In genomic region chr9:43339614-43340020, GRCm38 (mm10) we compare ENCODE assay signal across 9 mouse cellular contexts. TPM values are rescaled to one million over a fixed set of nuclear protein-coding genes. Genes with fewer than 3 reads are reported as not detected.
DNase-seq lines count a peak whose midpoint lies in the region; ATAC-seq and TF ChIP-seq lines count a peak whose summit lies in the region.
"Had no signal": no experiment of that assay in that cellular context is flagged by ENCODE, and none has a peak within 500 bp of the region (broad histone marks: within the 10 kb centered on the region; RNA-seq: fewer than 3 reads in every experiment).

No protein-coding gene starts in this region.

- H3K27me3 ChIP-seq in kidney, embryonic 14.5 days (ENCODE audit: control insufficient read depth, insufficient read depth, low read length), result no peaks in the 10 kb centered on the region
- no peaks in the 10 kb centered on the region for H3K27me3 ChIP-seq in limb, embryonic 14.5 days (ENCODE audit: control insufficient read depth, insufficient read depth, low read length)
- H3K27me3 ChIP-seq in neural tube, embryonic 12.5 days (replicated peaks), result no peaks in the 10 kb centered on the region

- TF ChIP-seq POLR2A in limb, embryonic 14.5 days (IDR thresholded peaks at IDR 0.05; ENCODE audit: borderline replicate concordance, extremely low read depth, insufficient read depth, insufficient read length), result no peak

- H3K9me3 ChIP-seq in kidney, embryonic 14.5 days (ENCODE audit: control insufficient read depth, low read length), result no peaks in the 10 kb centered on the region
- no peaks in the 10 kb centered on the region for H3K9me3 ChIP-seq in limb, embryonic 14.5 days (ENCODE audit: control insufficient read depth, low read length)
- H3K9me3 ChIP-seq in neural tube, embryonic 12.5 days, result no peaks in the 10 kb centered on the region
- H3K9me3 ChIP-seq: embryonic facial prominence, embryonic 12.5 days had no signal

- peak; percentile 60 for DNase-seq in ovary, postnatal 10 days (ENCODE audit: low spot score)
- no peak for DNase-seq in ovary, adult 18-20 months (ENCODE audit: low spot score)
- peak; percentile 90 to 92 for DNase-seq in cerebellum, postnatal 14 days
- peak; percentile 46 to 82 for DNase-seq in frontal cortex, postnatal 14 days (ENCODE audit: low spot score in 2 of 2)
- peak; percentile 77 for DNase-seq in limb, embryonic 14.5 days (ENCODE audit: low spot score)
- DNase-seq in testis, postnatal 14 days (ENCODE audit: low spot score), result peak; percentile 31

- no peak overlapping the region for H3K4me2 ChIP-seq in kidney, embryonic 14.5 days (replicated peaks; ENCODE audit: low read depth, low read length)
- H3K4me2 ChIP-seq in limb, embryonic 14.5 days (replicated peaks; ENCODE audit: low read depth, low read length, severe bottlenecking), result no peak overlapping the region
- H3K4me2 ChIP-seq in neural tube, embryonic 12.5 days (replicated peaks), result no peak overlapping the region
- H3K4me2 ChIP-seq: embryonic facial prominence, embryonic 12.5 days had no signal

- no peaks in the 10 kb centered on the region for H3K4me1 ChIP-seq in kidney, embryonic 14.5 days (ENCODE audit: control insufficient read depth, insufficient read depth, low read length)
- H3K4me1 ChIP-seq in limb, embryonic 14.5 days (ENCODE audit: control insufficient read depth, insufficient read depth, low read length), result no peaks in the 10 kb centered on the region
- peaks cover 8% of the 10 kb centered on the region for H3K4me1 ChIP-seq in neural tube, embryonic 12.5 days
- H3K4me1 ChIP-seq: embryonic facial prominence, embryonic 12.5 days had no signal

- WGBS in kidney, embryonic 14.5 days, result 3% methylated on average over 2 of the region's 2 CpGs
- 0% methylated on average over 2 of the region's 2 CpGs for WGBS in limb, embryonic 14.5 days
- 2% methylated on average over 2 of the region's 2 CpGs for WGBS in neural tube, embryonic 12.5 days

- no peaks in the 10 kb centered on the region for H3K36me3 ChIP-seq in kidney, embryonic 14.5 days (ENCODE audit: control insufficient read depth, insufficient read depth, low read length)
- H3K36me3 ChIP-seq in limb, embryonic 14.5 days (ENCODE audit: control insufficient read depth, insufficient read depth, low read length), result no peaks in the 10 kb centered on the region
- H3K36me3 ChIP-seq in neural tube, embryonic 12.5 days, result no peaks in the 10 kb centered on the region
- H3K36me3 ChIP-seq: embryonic facial prominence, embryonic 12.5 days had no signal

- no peak overlapping the region for H3K4me3 ChIP-seq in kidney, embryonic 14.5 days (ENCODE audit: low read length)
- no peak overlapping the region for H3K4me3 ChIP-seq in limb, embryonic 14.5 days (replicated peaks; ENCODE audit: low read length)
- H3K4me3 ChIP-seq in neural tube, embryonic 12.5 days, result no peak overlapping the region
- H3K4me3 ChIP-seq: embryonic facial prominence, embryonic 12.5 days had no signal

- peak; percentile 48; the same call in 1 of the 2 replicates for ATAC-seq in kidney, embryonic 14.5 days (ENCODE audit: low FRiP score, low TSS enrichment)
- ATAC-seq in limb, embryonic 14.5 days (ENCODE audit: low FRiP score, low read depth), result peak; percentile 44; the same call in 1 of the 2 replicates
- ATAC-seq in neural tube, embryonic 12.5 days (ENCODE audit: low FRiP score, low read depth), result peak; percentile 50; the same call in 1 of the 2 replicates

- H3K27ac ChIP-seq in kidney, embryonic 14.5 days (ENCODE audit: low read depth, low read length), result no peak overlapping the region
- H3K27ac ChIP-seq in limb, embryonic 14.5 days (replicated peaks; ENCODE audit: low read depth, low read length), result no peak overlapping the region
- H3K27ac ChIP-seq in neural tube, embryonic 12.5 days, result no peak overlapping the region
- H3K27ac ChIP-seq: embryonic facial prominence, embryonic 12.5 days had no signal

- no peak overlapping the region for H3K9ac ChIP-seq in kidney, embryonic 14.5 days (ENCODE audit: low read depth, low read length)
- no peak overlapping the region for H3K9ac ChIP-seq in limb, embryonic 14.5 days (ENCODE audit: low read depth, low read length, severe bottlenecking)
- H3K9ac ChIP-seq in neural tube, embryonic 12.5 days, result no peak overlapping the region
- H3K9ac ChIP-seq: embryonic facial prominence, embryonic 12.5 days had no signal

RNA-seq across cellular contexts. Expression of gene Trim29, which starts 29.0 kb away (rescaled TPM):
- 0.31 and 0.50 TPM in 2 replicates for polyA plus RNA-seq in kidney, embryonic 14.5 days (2014; fragmentation: Nextera tagmentation; extraction: Ambion mirVana)
- 41.5 and 49.4 TPM in 2 replicates for polyA plus RNA-seq in limb, embryonic 14.5 days (2012; rRNA removed)
- 68.8 and 77.6 TPM in 2 replicates for polyA plus RNA-seq in limb, embryonic 14.5 days (2014; fragmentation: Nextera tagmentation; extraction: Ambion mirVana)
- 1.7 and 2.4 TPM in 2 replicates for polyA plus RNA-seq in neural tube, embryonic 12.5 days (2016; fragmentation: Nextera tagmentation; extraction: Ambion mirVana)

Comparison
In these comparisons a context has a peak if more than half of its experiments do, and no peak if none do; other contexts are left out.
1. RNA of gene Trim29, which starts 29.0 kb away (polyA plus RNA-seq): 41.5 to 77.6 TPM in limb, embryonic 14.5 days; 1.7 to 2.4 TPM in neural tube, embryonic 12.5 days and 0.31 to 0.50 TPM in kidney, embryonic 14.5 days; every median in the first group is over 10 times any median in the second.
2. Peak in every context shown above with its lines, with median percentiles within 50 percentile points of each other: ATAC-seq.